Mouse (Mus musculus): ENCODE data around the gene Agt.

The Agt gene

GRCm38 (mm10) chr8:124551011-124551661 lies 18.4 kb downstream of the Agt start:
- DNase-seq: no peak

GRCm38 (mm10) chr8:124548187-124548586 lies 21.3 kb downstream of the Agt start:
- no peak for DNase-seq

- DNase-seq: no peak
These were observed 22.2 kb downstream of the Agt start for GRCm38 (mm10) chr8:124547269-124547668.

GRCm38 (mm10) chr8:124546815-124547214 lies 22.7 kb downstream of the Agt start:
- no peak for DNase-seq

- DNase-seq: no peak
These were observed 23.1 kb downstream of the Agt start for GRCm38 (mm10) chr8:124546371-124546770.

GRCm38 (mm10) chr8:124543272-124543671 lies 26.2 kb downstream of the Agt start:
- no peak for DNase-seq

GRCm38 (mm10) chr8:124542001-124542400 lies 27.5 kb downstream of the Agt start:
- no peak for DNase-seq

GRCm38 (mm10) chr8:124540906-124541305 lies 28.6 kb downstream of the Agt start:
- no peak for DNase-seq

GRCm38 (mm10) chr8:124535451-124535850 lies 34.1 kb downstream of the Agt start:
- DNase-seq: no peak

GRCm38 (mm10) chr8:124532626-124533025 lies 36.9 kb downstream of the Agt start:
- DNase-seq: no peak

- DNase-seq: no peak
These were observed 38.5 kb downstream of the Agt start for GRCm38 (mm10) chr8:124530996-124531395.

- no peak for DNase-seq
These were observed 39.0 kb downstream of the Agt start for GRCm38 (mm10) chr8:124530556-124530955.

- no peak for DNase-seq
These were observed 39.4 kb downstream of the Agt start for GRCm38 (mm10) chr8:124530076-124530475.

- no peak for DNase-seq
These were observed 43.2 kb downstream of the Agt start for GRCm38 (mm10) chr8:124526261-124526660.

GRCm38 (mm10) chr8:124521946-124522345 lies 47.6 kb downstream of the Agt start:
- DNase-seq: no peak

- peak; percentile 92 for DNase-seq
These were observed 49.0 kb downstream of the Agt start, which contains the start of gene Cog2 for GRCm38 (mm10) chr8:124520249-124521080. TSS of gene Cog2 (plus strand) at chr8:124520767.

GRCm38 (mm10) chr8:124517142-124517541 lies 52.4 kb downstream of the Agt start:
- DNase-seq: no peak

- no peak for DNase-seq
These were observed 53.0 kb downstream of the Agt start for GRCm38 (mm10) chr8:124516525-124516924.

- no peak for DNase-seq
These were observed 53.5 kb downstream of the Agt start for GRCm38 (mm10) chr8:124516039-124516438.

GRCm38 (mm10) chr8:124509156-124509555 lies 60.4 kb downstream of the Agt start:
- peak; percentile 18 for DNase-seq

GRCm38 (mm10) chr8:124508321-124508695 lies 61.2 kb downstream of the Agt start:
- DNase-seq: no peak

- no peak for DNase-seq
These were observed 61.8 kb downstream of the Agt start for GRCm38 (mm10) chr8:124507572-124508320.
